Mouse (Mus musculus): ENCODE measurements at regions not wholly inside any gene's neighbourhood (a gene's known extent, or its start where the extent isn't known, plus 50 kb on each side); places are given as distances from the start of the nearest gene placed in this dataset.

- peak; percentile 90 for ATAC-seq (replicated peaks; ENCODE audit: poor library complexity)
Observed at GRCm38 (mm10) chr3:148762541-148763225, 227.7 kb downstream of the Adgrl2 start.

GRCm38 (mm10) chr3:148761586-148761985 is 228.8 kb downstream of the Adgrl2 start:
- no peak for ATAC-seq (replicated peaks; ENCODE audit: poor library complexity)

DNA sequence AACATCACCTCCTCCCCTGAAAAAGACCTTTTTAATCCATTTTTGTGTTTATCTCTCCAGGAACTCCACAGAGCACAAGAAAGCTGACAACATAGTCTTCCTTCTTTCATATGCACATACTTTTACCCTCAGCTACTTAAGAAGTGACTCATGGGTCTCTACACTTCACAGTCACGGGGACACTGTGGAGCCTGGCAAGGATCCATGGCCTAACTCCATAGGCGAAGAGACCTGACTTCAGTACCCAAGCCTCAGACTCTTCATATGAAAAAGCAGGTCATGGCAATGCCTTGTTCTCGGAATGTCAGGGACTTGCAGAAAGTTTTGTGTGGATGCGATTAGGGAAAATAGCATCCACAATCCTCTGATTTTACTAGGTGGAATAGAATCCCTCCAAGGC is 230.9 kb downstream of the Adgrl2 start:
- ATAC-seq (replicated peaks; ENCODE audit: poor library complexity), result no peak

DNA sequence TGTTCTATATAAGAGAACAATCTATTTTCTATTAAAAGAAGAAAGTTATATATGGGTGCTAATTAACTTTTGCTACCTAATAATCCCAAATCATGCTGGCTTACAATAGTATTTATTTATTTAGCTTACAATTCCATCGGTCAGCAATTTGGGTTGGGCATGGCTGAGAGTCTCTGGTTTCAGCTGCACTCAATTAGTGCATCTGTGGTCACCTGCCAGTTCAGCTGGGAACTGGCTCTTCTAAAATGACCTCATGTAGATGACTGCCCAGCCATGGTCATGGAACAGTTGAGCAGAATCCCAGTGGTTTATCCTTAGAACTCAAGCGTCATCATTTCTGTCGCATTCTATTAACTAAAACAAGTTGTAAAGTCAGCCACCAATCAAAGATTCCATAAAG is 244.1 kb downstream of the Adgrl2 start:
- ATAC-seq (replicated peaks; ENCODE audit: poor library complexity), result no peak

DNA sequence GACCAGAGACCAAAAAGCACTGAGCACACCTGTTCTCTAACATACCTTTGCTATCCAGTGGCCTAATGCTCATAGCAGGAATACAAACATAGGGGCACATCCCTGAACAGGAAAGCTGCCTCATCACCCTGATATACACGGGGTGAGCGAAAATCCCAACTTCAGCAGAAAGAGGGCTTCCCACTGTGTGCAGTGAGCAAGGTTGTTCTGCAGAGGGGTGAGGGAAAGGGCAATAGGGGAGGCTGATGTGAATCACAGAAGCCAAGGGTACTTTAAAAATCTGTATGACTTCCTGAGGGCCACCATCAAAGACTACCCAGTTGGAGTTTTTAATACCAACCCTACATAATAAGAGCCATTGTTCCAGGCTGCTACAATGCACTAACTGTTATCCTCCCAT is 245.7 kb downstream of the Adgrl2 start:
- ATAC-seq (replicated peaks; ENCODE audit: poor library complexity), result no peak

DNA sequence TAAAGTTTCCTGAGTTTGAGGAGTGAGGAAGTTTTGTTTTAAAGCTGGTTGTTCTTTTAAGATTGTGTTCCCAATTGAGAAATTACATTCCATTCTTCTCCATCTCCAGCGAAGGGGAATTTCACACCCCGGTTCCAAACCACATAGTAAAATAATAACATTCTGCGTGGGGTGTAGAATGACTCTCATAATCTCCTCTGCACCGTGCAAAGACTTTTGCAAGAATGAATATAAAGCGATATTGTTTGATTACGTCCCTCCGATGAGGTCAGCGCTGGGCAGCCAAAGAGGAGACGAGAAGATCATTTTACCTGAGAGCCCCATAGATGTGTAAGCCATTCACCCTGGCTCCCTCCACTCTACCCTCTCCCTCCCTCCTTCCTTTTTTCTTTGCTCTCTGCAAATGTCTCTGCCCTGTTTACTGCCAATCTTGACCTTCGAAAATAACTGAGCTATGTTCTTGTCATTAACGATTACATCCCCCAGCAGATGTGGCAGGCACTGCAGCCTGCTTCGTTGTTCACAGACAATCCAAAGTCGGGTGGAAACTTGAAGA is 256.1 kb downstream of the Adgrl2 start:
- no peak for ATAC-seq (replicated peaks; ENCODE audit: poor library complexity)

DNA sequence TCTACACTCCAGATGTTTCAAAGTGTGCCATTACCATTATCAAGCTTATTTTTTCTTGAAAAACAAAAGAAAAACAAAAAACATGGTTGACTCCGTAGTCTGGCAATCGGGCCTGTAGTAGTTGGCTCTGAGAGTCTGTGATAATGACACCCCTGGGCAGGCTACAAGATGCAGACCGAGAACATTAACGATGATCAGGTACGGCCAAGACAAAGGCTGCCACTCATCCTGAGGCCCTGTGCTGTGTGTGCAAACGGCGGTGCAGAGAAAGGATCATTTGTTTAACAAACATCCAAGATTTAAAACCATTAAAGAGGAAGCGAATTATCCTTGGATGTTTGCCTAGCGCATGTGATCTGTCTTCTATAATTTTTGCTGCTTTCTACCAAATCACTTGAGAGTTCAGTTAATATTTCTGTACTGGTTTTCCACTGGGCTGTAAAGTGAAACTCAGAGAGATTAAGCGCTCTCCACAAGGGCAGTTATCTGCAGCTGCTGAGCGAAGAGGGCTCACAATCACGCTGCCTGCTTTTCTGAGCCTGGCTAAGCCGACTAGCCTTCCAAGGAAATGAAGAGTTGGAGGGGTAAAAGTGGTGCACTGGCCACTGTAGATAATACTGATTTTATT is 257.0 kb downstream of the Adgrl2 start:
- ATAC-seq (replicated peaks; ENCODE audit: poor library complexity), result no peak

DNA sequence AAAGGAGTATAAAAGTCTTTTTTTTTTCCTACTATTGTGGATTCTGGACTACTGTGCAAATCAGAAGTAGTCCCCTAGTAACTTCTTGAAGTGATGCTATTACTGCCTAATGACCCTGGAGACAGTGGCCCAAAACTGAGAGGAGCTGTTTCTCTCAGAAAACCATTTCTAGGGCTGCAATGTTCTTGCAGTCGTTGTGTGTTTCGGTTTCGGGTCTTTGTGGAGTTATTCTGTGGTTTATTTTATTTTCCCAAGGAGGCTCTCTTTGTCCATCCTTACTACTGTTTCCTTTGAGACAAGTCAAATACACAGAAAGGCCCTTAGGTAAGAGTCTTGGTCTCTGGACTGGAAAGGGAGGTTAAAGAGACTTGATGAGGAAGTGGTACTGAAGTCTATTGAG is 258.9 kb downstream of the Adgrl2 start:
- ATAC-seq (replicated peaks; ENCODE audit: poor library complexity), result no peak

GRCm38 (mm10) chr3:148729242-148729680 is 261.1 kb downstream of the Adgrl2 start:
- peak; percentile 75 for ATAC-seq (replicated peaks; ENCODE audit: poor library complexity)

DNA sequence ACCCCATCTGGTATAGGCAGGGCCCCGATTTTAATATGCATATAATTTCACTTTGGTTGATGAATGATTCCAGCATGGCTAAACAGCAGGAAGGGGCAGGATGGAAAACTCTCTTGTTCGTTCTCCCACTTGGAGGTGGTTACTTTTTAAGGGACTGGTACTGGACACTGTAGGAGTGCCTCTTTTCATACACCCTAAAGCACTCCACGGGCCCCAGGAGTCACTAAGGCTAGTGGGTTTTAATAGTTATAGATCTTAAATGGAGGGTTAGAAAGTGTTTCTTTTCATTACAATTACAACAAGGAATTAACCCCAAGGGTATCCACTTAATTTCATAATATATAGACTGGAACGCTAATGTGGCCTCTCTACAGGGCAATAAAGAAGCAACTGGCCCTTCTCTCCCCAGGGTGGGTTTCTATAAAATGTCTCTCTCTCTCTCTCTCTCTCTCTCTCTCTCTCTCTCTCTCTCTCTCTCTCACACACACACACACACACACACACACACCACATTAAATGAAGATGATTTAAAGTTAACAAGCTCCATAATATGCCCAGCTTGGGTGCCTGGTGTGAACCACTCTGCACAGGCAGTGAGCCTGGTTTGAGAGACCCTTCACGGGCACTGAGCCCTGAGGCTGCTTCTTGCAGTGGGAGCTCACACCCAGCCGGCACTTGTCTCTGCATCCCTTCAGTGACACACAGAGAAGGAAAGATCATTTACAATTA is 261.7 kb downstream of the Adgrl2 start:
- 0 out of 2 replicates have a peak, but pooled peaks have one; percentile 2 for ATAC-seq (replicated peaks; ENCODE audit: poor library complexity)

DNA sequence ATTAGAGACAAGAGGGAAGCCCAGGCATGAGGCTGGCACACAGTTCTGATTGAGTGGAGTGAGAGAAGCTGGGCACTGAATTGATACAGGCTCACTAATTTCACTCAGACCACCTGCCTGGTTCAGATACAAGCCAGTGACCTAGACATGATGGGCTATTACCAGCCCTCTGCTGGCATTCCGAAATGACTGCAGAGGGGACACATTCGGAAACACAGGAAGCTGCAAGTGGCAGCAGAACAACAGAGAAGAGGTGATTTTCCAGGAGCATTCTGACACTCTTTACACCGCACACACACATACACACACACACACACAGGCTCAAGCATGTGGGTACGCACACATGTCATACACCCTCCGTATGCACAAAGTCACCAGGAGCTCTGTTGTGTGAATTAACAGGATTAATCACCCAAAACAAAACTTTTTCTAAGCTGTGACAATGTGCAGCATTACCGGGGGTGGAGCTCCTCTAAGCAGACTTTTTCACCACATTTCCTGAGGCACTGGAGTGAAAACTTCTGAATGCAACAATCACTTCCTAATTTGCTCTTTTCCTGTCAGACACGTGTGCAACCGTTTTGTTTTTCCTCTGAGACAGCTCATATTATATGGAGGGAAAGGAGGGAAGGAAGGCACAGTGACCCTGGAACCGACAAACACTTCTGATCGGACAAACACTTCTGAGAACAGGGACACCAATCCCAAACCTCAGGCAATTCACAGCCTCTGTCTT is 263.6 kb downstream of the Adgrl2 start:
- peak; percentile 56 for ATAC-seq (replicated peaks; ENCODE audit: poor library complexity)

DNA sequence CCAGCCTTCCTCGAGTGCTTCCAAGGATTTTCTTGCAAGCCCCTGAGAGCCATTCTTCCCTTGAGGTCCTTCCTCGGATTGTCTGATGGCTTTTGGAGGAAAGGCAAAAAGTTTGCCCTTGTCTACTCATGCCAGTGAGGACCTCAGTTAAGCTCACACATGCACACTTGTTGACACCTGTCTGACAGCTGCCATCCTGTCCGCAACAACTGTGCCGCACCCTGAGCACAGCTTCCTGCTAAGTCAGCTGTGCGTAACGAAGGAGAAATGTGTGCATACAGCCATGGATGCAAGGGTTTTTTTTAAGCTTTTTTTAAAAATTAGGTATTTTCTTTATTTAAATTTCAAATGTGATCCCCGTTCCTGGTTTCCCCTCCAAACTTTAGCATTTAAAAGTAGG is 293.8 kb downstream of the Adgrl2 start:
- no peak for ATAC-seq (replicated peaks; ENCODE audit: poor library complexity)

- ATAC-seq (replicated peaks; ENCODE audit: poor library complexity), result peak; percentile 71
Observed at GRCm38 (mm10) chr3:148695453-148695852, 294.9 kb downstream of the Adgrl2 start.

GRCm38 (mm10) chr3:148683181-148683580 is 307.2 kb downstream of the Adgrl2 start:
- ATAC-seq (replicated peaks; ENCODE audit: poor library complexity), result no peak

DNA sequence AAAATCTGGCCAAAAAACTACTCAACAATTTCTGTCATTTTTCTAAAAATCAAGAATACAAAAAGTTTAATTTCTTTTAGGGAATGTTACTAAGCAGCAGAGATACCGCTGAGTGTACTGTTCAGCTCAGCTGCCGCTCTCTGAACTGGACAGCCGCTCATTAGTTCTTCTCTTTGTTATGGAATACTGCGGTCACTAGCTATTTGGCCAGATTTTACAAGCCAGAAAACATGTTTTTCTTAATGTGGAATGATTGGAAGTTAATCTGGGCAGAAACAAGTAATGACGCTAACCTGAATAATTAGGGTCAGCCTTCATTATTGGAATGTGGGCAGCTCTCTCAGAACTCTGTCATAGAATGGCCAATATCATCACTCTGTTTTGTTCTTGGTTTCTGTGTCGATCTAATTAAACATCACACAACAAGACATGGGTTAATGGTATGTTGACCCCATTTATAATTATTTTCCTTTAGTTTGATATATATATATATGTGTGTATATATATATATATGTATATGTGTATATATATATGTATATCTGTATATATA is 307.8 kb downstream of the Adgrl2 start:
- ATAC-seq (replicated peaks; ENCODE audit: poor library complexity), result no peak

- no peak for ATAC-seq (replicated peaks; ENCODE audit: poor library complexity)
Observed at GRCm38 (mm10) chr3:148681186-148681585, 309.2 kb downstream of the Adgrl2 start.

- no peak for ATAC-seq (replicated peaks; ENCODE audit: poor library complexity)
Observed at GRCm38 (mm10) chr3:148680737-148681136, 309.6 kb downstream of the Adgrl2 start.

GRCm38 (mm10) chr3:148680086-148680485 is 310.3 kb downstream of the Adgrl2 start:
- ATAC-seq (replicated peaks; ENCODE audit: poor library complexity), result no peak

GRCm38 (mm10) chr3:148679121-148679520 is 311.2 kb downstream of the Adgrl2 start:
- no peak for ATAC-seq (replicated peaks; ENCODE audit: poor library complexity)

- ATAC-seq (replicated peaks; ENCODE audit: poor library complexity), result peak; percentile 54
Observed at GRCm38 (mm10) chr3:148676025-148676424, 314.3 kb downstream of the Adgrl2 start.

Measured in megakaryocyte progenitor cell, adult 5-6 weeks (primary cell).